Mouse (Mus musculus) gonadal fat pad, adult 2 months (tissue): Measurements from ENCODE around the gene Sat2. TPM values are rescaled to one million over a fixed set of nuclear protein-coding genes. Genes with fewer than 3 reads are reported as not detected.

Experiments used
- DNase-seq: peaks from one replicate; pipeline ENCODE4 v3.0.0-alpha.2; 2012; ENCODE audit warnings: low read depth
- polyA plus RNA-seq: library from polyadenylated mRNA; depleted of rRNA; stranded (reverse); fragments of >200 nt; gene quantifications from 2 replicates; pipeline ENCODE4 v1.2.3, GENCODE M21; 2012

Sat2 gene
- polyA plus RNA-seq, 1 experiment: 10.3 TPM

DNA sequence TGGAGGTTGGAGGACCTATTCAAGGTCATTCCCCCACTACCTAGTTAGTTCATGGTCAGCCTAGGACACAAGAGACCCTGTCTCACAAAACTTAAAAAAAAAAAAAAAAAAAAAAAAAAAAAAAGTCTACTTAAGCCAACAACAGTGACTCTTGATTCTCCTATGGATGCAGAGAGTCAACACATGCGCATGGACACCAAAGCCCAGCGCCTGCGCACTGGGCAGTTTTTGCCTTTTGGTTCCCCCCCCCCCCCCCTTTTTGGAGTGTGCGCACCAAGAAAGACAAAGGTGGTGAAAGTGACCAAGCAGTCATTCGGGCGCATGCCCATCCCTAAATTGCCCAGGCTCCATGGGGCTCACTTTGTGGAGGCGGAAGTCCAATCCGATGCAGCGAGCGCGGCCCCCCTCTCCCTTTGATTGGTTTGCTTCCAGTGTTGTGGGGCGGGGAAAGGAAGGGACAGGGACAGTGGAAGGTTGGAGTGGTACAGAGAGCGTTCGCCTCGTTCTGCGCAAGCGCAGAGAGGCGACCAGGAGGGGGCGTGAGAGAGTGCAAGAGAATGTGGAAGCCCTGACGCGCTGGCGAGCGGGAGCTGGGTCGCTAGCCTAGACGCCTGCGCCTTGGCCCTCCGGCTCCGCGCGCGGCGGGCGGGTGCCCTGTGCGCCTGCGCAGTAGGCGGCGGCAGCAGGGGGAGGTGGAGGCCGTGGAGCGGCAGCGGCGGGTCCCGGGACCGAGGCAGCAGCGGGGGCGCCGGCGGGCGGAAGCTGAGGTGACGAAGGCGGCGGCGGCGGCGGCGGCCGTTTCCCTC is 10.7 kb downstream of the Sat2 start, which contains the start of gene Fxr2:
TSS of gene Fxr2 (plus strand) at position 707 of the 806 bp plus-strand sequence.
- DNase-seq: peak; percentile 97

DNA sequence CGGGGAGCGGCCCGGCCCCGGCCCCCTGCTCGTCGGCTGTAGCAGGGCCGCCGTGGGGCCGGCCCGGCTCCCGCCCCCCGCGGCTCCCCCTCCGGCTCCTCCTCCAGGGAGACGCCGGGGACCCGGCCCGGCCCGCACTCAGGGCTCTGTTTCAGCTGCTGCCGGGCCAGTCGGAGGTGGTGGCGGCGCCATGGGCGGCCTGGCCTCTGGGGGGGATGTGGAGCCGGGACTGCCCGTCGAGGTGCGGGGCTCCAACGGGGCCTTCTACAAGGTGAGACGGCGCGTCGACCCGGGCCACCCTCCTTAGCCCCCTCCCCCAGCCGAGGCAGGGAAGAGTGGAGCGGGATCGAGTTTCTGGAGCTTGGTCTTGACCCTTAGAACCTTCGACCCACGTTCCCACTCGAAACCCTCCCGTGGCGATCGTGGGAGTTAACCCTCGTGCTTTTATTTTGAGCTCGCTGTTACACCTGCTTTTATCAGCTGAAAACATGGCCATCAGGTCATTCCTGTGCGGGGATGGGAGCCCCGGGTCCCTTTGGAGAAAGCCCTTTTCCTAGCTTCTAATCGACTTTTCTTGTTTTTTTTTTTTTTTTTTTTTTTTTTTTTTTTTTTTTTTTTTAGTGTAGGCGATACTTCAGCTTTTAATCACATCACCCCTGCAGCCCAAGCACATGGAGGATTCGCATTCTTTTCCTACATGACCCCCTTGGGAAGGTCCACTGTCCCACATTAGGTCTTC is 11.5 kb downstream of the Sat2 start:
- DNase-seq: no peak

DNA sequence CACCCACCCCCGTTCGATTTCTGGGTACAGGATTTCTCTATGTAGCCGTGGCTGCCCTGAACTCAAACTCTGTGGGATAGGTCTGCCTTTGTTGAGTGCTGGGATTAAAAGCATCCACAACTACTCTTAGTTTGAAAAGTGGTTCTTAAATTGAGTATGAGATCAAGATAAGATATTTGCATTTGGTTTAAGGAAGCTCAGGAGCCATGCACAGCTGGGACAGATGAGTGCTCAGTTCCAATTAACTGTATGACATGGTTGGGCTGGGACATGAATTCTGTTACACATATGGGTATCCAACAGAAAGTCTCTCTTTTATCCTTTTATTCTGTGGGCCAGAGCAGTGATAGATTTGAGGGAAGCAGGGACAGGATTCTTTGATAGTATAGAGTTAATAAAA is 13.6 kb downstream of the Sat2 start:
- DNase-seq: no peak

DNA sequence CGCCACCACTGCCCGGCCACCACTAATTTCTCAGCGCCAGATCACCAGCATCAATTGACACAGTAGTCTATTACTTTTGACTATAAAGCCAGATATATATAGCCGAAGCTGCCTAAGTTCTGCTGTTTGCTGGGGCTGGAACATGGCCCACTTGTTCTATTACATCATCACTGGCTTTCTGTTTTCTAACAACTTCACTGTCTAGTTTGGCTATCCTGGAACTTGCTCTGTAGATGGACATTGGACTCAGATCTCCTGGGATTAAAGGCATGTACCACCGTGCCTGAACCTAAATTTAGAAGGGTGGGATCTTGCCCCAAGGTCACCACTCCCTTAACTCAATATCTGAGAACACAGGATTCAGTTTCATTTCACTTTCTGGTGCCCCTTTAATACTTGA is 24.0 kb downstream of the Sat2 start:
- DNase-seq: no peak

DNA sequence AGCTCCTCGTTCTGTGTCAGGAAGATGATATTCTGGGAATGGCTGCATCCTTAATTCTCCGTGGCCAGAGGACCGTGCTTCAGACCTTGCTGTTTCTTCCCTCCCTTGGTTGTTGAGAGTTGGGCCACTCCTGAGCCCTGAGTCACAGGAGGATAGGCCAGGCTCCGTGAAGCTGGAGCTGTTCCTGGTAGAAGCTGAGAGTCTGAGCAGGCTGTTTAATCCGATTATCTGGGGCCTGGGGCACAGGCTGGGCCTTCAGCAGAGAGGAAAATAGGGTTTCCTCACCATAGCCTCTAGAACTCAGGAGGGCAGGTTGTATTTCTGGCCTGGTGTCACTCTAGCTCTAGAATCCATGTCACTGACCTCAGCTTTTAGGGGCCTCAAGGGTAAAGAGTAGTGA is 31.6 kb downstream of the Sat2 start:
- no peak for DNase-seq

DNA sequence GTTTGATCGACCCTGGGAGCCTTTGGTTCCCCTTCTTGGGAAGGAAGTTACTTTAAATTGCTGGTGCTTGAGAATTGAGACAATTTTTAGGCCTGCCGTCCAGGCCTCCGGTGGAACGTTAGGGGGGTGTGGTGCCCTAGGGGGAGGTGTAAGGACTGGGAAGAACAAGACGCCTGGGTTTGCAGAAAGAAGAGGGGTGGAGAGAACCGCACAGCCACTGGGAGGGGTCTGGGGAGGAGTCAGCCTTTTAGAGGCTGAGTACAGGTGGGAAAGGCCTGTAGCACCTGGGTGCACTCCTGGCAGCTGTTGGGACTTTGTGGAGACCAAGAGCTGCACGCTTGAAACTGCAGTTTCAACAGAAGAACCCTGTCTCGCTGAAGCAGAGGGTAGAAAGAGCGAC is 32.9 kb downstream of the Sat2 start:
- DNase-seq: no peak

DNA sequence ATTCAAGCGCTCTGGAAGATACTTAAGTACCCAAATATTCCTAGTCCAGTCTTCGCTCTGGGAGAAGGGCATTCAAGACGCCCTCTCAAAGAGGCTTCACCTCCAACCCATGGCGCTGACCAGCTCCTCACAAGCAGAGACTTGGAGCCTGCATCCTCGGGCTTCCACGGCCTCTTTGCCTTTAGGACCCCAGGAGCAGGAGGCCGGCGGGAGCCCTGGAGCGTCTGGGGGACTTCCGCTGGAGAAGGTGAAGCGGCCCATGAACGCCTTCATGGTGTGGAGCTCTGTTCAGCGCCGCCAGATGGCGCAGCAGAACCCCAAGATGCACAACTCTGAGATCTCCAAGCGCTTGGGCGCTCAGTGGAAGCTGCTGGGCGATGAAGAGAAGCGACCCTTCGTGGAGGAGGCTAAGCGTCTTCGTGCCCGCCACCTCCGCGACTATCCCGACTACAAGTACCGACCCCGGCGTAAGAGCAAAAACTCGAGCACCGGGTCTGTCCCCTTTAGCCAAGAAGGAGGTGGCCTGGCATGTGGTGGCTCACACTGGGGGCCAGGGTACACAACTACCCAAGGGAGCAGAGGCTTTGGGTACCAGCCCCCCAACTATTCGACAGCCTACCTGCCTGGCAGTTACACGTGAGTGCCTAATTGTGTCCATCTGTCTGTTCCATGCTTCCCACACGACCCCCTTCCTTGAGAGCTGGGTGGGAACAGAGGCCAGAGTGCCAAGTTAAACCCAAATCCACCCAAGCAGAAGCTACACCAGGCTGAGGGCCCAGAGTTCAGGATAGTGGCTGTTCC is 33.6 kb downstream of the Sat2 start, which contains the start of gene Sox15:
TSS of gene Sox15 (plus strand) at position 51 of the 801 bp plus-strand sequence.
- no peak for DNase-seq

DNA sequence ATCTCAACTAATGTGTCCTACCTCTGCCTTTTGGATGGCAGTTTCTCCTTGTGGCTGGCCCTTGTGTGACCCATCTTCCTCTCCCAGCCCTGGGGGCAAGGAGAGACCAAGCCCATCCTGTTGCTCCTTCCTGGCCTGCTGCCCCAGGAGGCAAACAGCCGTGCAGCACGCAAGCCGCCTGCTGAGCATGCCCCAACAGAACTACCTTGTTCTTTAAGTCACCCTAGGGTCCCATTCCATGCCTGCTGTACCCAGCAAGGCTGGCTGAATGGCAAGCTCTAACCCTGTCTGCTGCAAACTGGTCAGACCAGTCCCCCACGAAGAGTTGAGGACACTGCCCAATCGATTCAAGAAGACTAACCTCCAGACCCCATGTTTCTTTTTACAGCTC is 34.2 kb downstream of the Sat2 start:
- no peak for DNase-seq

DNA sequence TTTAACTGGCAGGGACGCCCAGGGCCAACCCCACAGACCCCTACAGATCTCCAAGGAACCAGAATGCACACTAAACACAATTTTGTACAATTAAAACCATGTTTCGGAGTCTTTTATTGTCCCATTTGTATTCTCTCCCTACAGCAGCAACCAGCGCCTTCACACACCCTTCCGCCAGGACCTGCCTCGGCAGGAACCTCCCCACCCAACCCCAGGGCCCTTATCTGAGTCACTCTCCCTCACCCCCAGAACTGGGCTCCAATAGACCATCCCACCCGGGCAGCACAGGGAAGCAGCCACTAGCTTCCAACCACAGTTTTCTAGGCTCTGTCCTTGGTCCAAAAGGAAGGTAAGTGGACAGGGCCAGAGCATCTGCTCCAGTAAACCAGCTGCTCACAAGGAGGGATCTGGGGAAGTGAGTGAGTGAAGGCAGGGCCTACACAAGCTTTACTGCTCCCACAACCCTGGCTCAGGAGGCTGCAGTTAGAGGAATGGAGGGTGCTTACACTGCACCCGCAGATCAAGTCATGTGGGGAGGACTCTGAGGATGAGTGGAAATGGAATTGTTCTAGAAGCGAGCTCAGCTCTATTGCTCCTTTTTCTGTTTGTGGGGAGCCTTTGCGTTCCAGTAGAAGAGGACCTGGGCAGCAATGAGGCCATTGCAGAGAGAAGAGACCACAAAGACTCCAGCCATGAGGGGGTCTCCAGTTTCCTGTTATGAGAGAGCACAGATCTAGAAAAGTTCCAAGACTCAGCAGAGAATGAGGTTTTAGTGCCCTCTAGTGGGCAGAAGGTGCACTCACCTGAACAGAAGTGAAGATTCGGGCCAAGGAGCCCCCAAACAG is 35.0 kb downstream of the Sat2 start:
- no peak for DNase-seq

DNA sequence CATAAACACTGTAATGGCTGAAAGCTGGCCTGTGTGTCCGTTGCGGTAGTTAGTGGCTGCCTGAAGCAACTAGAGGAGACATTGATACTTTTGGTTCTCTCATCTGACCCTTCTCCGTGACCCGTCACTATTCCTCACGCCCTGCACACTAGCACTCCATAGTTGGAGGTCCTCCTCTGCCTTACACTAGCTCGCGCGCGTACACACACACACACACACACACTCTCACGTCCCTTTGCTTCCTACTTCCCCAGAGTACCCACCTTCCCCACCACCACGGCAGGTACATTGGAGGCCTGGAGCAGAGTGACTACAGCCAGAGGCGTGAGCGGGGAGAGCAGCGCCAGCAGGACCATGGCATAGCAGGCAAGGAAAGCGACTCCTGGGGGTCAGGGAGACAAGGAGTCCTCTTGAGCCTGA is 35.6 kb downstream of the Sat2 start:
- no peak for DNase-seq

DNA sequence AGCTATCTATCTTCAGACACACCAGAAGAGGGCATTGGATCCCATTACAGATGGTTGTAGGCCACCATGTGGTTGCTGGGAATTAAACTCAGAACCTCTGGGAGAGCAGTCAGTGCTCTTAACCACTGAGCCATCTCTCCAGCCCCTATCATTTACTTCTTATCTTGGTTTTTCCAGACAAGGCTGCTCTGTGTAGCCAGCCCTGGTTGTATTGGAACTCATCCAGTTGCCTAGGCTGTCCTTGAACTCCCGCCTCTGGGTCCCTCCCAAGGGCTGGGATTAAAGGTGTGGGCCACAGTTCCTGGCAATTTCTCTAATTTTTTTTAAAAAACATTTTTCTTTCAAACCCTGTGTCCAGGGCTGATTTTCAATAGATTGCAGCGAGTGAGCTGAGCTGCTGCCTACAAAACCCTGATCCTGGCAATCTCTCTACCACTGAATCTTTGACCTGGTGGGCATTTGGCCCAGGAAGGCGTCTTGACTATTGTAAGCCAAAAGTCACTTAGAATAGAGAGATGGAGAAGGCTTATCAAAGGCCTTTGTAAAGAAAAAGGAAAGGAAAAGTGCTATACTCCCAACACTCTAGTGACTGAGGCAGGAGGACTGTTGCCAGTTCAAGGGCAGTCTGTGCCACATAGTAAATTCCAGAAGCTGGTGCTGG is 39.5 kb downstream of the Sat2 start:
- DNase-seq: no peak

DNA sequence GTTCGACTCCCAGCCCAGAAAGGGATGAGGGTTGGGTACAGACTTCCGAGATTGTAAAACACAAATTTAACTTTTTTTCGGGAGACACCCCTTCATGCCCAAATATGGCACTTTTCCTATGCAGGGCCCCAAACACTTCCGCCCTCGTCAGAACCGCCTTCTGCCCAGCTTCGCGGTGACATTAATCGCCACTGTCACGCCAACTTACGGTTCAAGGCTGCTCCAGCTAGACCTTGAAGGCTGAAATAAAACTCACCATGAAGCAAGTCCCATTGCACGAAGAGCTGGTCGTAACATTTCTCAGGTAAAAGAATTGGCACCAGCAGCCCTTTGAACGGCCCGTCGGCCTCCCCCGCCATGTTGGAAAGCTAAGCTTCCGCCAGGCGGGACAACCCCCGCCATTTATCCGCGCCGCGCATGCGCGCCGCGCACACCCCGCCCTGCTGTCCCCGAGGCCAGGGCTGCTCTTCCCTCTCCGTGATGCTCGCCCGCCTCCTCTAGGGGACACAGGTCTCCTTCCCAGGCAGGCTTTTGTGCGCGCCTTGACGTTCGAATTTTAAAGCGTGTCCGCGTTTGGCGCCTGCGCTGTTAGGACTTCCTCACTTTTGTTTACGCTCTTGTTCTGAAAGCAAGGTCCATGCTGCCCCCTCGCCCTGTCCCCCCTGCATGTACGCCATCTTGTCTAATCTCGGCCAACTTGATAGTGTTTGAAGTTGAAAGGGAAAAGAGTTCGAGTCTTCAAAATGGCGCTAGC is 40.6 kb downstream of the Sat2 start, which contains the start of gene Mpdu1:
TSS of gene Mpdu1 (minus strand) at position 430 of the 754 bp plus-strand sequence.
- no peak for DNase-seq

DNA sequence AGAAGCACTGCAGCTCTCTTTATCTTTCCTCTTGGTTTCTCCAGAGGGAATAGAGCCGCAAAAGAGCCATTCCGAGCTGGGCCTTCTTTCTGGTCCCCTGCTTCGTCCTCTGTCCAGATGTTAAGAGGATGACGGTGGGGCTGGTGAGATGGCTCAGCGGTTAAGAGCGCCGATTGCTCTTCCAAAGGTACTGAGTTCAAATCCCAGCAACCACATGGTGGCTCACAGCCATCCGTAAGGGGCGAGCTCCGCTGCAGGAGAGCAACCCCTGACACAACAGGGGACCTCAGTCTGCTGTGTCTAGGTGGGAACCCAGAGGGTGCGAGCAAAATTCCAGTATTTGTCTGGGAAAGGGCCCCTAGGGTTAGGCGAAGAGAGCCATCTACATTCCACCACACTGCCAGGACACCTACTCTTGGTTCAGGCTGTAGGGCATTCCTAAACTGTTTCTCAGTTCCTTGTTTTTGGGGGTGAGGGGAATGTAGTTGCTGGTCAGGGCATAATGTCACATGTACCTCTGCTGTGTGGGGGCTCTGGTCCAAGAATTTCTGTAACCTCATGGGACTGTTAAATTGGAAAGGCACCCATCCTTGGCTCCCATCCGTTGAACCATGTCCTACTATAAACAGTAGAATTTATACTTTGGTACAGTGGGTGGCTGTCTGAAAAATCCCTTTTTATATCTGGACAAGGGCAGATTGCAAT is 41.3 kb downstream of the Sat2 start:
- no peak for DNase-seq

DNA sequence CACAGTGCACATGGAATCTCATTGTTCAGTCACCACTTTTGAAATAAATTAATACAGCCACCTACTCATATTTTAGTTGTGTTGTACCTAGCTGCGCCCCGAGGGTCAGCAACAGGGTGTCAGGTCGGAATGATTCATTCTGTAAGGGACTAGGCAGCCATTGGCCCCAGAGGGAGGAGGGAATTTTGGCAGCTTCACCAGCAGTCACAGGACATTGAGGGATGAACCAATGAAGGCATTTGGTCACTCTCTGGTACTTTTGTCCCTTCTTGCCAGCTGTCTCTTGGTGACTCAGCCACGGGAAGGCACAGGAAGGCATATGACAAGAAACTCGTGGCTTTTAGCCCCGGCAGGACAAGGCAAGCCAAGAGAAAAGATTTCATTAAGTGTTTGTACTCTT is 42.0 kb downstream of the Sat2 start:
- DNase-seq: no peak

DNA sequence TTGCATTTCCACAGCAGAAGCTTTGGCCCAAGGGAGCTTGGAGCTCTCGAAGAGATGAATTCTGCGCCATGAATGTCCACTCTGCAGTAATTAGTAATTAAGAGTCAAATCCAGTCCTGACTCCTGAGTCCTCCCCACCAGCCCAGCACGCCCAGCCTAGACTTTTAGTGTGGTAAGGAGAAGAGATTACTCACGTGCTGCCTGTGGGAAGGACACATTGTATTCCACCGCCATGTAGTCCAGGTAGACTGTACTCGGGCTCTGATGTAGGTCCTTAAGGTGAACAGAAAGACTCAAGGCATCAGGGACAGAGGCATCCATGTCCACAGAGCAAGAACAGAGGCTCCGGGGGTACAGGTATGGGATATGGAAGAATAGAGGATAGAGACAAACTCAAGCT is 43.0 kb downstream of the Sat2 start:
- DNase-seq: no peak

DNA sequence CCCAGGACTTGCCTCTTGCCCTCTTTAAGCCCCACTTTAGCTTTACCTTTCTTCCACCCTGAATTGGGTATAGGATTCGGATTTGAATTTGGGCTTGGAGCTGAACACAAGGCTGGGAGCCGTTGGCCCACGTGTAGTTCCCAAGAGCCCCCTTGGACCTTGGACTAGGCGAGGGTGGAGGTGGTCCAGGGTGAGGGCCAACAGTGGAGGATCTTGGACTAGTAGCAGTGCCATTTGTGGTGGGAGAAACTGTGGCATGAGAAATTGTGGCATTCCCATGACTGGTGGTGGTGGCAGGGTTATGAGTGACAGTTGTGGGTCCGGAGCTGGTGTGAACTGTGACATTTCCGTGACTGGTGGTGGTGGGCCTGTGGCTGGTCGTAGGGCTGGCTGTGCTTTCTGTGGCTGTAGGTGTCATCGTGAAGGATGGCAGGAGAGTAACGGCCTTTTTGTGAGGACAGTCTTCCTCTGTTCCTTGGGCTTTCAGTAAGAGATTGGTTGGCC is 43.7 kb downstream of the Sat2 start:
- no peak for DNase-seq

DNA sequence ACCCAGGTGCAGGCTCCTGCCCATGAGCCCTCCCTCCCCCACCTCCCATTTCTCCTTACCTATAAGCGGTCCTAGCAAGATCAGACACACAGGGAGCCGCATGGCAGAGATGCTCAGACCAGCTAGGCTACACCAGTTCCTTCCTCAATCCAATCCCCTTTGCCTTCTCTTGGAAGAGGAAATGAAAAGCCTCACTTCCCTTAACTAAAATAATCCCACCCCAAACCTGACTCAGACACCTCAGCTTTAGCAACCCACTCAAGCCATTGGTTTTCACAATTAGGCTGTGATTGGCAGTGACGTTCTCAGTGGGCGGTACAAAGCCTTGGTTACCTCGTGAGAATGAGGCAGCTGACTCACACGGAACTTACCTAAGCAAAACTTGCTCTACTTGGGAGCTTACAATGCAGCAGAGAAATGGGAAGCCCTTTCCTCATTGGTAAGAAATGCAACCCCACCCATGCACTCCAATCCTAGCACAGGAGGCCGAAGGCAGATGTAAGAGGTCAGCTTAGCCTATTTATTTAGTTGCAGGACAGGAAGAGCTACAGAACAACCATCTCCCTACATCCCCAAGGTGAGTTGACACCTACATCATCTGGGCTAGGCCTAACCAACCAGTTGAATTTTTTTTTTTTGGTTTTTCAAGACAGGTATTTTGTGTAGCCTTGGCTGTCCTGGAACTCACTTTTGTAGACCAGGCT is 44.3 kb downstream of the Sat2 start, which contains the start of gene Cd68:
TSS of gene Cd68 (minus strand) at position 193 of the 704 bp plus-strand sequence.
- no peak for DNase-seq

DNA sequence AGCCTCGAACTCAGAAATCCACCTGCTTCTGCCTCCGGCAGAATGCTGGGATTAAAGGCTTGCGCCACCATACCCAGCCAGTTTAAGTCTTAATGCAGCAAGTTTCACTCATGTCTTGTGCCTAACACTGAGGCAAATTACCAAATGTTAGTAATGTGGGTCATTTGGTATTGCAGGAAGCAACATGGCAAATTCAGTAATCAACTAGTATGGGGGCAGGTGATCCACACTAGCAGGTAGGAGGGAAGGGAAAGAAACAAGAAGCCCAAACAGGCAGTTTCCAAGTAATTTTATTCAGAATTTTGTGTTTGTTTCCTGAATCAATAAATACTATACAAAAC is 44.8 kb downstream of the Sat2 start:
- no peak for DNase-seq
